Mouse (Mus musculus) layer of hippocampus, adult 18-20 months (tissue): Measurements from ENCODE around the gene Ppp1r14b. TPM values are rescaled to one million over a fixed set of nuclear protein-coding genes. Genes with fewer than 3 reads are reported as not detected.
A peak's percentile ranks its signal among the peaks of the same experiment; 100 is the strongest.
"Not testable (repeated sequence)": the region's sequence is repeated elsewhere in the genome, so short reads cannot be mapped to it uniquely, and the experiment has no call there.

Experiments used
- DNase-seq, 2 experiments: peaks; one replicate each; pipeline ENCODE4 v3.0.0; 2022; ENCODE audit warnings: low spot score in 2 of 2
- total RNA-seq, 2 experiments: library from RNA; stranded (reverse); gene quantifications; 2 replicates each; pipeline ENCODE4 v1.2.3; 2021

Gene Ppp1r14b
- total RNA-seq, 2 experiments from 2014 or later = 60.8 to 61.9 TPM

DNA sequence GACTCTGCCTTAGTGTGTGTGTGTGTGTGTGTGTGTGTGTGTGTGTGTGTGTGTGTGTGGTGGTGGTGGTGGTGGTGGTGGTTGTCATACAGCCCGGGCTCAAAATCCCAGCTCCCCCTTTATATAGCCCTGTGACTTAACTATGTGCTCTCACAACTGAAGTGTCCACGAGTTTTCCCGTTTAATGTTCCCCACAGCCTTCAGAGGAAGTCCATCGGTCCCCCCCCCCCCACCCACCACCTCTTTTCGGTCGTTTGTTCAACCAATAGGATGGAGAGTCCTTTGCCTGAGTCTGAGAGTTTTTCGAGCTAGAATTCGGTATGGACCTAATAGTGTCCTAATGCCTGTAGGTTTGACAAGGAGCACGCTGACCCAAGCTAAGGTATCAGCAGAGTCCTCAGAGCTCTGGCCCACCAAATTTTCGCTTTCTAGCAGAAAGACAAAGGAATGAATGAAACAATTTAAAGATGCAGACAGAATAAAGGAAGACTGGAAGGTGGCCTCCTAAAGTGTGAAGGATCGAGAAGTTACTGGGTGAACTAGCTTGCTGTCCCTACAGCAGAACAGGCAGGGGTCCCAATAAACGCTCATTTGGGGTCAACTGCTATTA lies 1.1 kb upstream of the Ppp1r14b start:
- no peak for DNase-seq

DNA sequence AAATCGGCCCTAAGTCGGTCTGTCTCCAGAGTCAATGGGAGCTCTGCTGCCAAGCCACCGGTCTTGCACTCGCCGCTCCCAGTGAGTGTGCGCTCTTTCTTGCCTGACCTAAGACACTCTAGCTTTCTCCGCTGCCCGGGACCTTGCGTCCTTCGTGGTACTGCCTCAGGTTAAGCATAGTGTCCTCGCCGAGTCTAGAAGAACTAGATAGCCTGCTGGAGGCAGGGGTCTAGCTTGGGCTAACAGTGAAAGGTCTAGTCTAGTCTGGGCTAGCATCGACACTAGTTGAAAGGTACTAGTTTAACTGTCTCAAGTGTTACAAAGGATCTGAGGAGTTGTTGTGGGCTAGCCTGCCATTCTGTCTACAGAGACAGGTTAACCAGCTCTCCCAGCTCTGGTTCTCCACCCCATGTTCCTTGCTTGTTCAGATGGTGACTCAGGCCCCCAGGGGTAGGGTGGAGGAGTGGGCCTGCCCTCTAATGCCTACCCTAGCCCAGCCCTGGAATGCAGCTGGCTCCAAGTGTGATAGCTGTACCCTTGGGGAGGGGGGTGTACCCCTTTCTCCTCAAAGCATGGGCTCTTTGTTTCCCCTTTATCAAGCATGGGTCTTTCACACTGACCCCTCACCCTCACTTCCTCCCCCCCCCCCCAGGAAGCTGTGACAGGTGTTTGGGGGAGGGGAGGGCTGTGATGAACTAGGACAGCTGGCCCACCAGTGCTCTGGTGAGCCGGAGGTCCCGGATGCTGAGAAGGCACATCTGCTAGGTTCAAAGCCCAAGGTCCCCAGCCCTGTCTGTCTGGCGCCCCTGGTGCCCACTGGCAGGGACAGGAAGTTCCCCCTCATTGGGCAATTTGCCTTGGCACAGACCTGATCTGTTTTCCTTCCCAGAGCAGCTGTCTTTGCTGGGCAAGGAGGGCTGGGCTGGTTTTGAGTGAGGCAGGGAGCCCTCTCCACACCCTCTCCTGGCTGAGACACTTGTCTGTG lies 1.1 kb downstream of the Ppp1r14b start, which contains the start of gene Plcb3:
Gene Plcb3 (minus strand): TSS at position 934 of the 985 bp plus-strand sequence.
- peak in 1 of 2 experiments; percentile 63 for DNase-seq

GRCm38 (mm10) chr19:6977759-6978638 lies 3.2 kb downstream of the Ppp1r14b start:
- DNase-seq = no peak

GRCm38 (mm10) chr19:6978639-6978974 lies 3.8 kb downstream of the Ppp1r14b start:
- DNase-seq = no peak

- peak in 1 of 2 experiments; percentile 65 for DNase-seq
Measured at GRCm38 (mm10) chr19:6979001-6979479, 4.3 kb downstream of the Ppp1r14b start.

DNA sequence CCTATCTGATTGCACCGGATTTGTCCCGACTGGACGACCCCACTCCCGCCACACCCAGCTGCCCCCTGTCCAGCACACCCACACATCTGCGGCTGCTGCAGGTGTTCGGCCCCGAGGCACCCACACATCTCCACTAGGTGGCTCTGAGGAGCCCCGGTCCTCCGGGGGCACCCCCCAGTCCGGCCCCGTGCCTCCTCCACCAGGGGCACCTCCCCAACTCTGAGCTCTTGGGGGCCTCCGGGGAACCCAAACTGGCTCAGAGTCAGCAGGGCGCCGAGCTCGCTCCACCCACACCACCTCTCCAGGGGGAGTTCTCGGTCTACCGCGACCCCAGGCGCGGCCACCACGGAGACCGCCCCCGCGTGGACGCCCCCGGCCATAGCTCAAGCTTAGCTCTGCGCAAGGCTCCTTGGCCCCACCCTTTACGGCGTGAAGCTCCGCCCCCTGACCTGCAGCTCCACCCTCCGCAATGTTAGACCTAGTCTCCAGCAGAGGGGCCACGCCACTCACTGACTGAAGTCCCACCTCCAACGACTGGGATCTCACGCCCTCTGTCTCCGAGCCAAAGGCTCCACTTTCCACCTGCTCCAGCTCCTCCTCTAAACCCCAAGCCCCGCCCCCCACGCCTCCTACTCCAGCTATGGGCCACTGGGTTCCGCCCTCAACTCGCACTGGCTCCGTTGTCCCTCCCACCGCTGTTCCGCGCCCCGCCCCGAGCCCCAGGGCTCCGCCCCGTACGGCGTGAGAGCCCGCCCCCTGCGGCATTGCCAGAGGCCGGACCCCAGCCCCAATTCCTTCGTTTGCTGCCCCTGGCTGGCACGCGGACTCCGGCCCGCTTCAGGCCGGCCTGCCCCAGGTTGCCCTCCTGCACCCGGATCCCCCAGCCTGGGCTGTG lies 5.0 kb downstream of the Ppp1r14b start:
- peak; percentile 99 for DNase-seq

GRCm38 (mm10) chr19:6980381-6981093 lies 5.8 kb downstream of the Ppp1r14b start, which contains the start of gene Fkbp2:
Gene Fkbp2, minus strand, starts transcription at chr19:6980501.
- DNase-seq = peak; percentile 98 to 99

- no peak for DNase-seq
Measured at GRCm38 (mm10) chr19:6981465-6981864, 6.7 kb downstream of the Ppp1r14b start.

DNA sequence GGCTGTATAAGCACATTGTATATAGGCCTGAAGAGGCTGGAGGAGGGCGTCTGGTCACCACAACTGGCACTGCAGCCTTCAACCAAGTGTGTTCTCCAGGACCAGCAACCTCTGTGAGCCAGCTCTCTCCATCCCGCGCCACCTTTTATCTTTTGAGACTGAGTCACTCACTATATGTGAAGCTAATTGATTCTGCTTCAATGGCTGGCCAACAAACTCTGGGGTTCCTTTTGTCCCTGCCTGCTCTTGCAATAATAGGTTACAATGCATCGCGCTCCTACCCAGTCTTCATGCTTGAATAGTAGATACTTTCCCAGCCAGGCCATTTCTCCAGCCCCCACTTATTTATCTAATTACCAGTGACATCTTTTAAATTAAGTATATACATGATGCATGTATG lies 8.9 kb downstream of the Ppp1r14b start:
- no peak for DNase-seq

DNA sequence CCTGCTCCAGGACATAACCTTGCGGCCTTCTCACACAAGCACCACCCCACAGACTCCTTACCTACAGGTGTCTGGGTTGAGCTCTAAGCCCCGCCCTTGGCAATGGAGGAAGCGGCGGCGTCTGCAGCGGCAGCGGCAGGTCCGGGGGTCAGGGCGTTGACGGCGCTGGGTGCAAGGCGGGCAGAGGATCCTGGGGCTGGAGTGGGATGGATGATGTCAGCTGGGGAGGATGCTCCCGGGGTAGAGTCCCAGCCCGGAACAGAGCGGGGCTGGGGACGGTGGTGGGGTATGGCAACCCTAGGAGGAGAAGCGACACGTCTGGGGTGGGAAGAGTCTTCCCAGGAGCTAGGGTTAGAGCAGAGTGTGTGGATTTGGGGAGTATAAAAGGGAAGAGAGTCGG lies 10.5 kb downstream of the Ppp1r14b start:
- DNase-seq = no peak

DNA sequence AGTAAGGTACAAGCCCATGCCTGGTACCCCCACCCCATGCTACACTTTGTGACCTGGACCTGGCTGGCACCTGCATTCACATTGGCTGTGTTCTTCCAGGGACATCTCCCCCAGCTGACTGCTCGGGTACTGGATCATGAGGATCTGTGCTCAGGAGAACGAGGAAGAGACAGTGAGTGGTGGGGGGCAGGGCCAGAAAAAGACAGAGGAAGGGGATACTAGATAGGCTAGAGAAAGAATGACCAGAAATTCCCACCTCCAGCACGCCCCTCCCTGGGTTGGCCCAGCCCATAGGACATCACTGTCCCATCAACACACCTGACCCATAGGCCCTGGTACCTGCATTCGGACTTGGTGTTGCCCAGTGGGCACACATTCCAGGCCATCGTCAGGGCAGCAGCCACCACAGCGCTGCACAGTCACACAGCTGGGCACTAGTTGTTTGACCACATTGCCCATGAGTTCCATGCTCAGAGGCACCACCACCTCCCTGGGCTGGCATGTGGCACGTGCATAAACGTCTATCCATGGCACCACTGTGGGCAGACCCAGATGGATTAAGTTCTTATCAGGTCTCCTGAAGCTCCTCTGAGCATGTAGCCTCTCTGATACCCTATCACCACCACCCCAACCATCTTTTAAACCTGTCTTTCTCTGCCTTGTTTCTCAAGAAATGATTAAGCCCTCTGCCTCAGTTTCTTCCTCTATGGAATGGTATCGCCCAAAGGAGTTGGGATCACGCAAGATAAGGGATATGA lies 11.4 kb downstream of the Ppp1r14b start:
- no peak for DNase-seq

DNA sequence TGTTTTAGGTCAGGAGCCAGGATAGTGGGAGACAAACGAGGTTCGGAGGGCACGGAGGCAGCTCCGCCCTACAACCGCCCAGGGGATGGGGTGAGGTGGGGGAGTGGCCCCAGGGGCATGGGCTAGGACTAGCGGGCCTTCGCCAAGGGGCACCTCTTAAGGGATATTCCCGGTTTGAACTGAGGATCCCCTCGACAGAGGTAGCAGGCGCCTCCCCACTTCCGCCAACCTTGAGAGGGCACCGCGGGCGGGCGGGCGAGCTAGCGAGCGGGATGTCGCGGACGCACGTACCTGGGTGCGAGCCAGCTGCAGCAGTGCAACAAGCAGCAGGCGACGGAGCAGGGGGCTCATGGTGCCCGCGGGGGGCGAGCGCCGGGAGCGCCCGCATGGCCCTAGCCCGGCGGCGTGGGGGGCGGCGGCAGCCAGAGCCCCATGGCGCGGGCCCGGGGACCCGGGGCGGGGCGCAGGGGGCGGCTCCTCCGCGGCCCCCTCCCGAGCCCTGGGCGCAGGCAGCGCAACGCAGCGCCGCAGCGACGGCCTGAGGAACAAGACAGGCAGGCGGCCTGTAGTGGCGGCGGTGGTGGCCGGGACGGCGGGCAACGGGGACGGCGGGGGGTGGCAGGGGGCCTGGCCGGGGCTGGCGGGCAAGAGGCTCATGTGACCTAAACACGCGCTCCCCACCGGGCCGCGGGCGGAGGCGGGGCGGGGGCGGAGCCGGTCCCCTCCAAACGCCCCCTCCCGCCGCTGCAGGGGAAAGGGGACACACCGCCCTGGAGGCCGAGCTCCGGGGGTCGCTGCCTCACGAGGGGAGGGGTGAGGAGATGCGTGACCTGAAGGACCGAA lies 12.5 kb downstream of the Ppp1r14b start, which contains the start of gene Vegfb:
Gene Vegfb (minus strand): TSS at position 591 of the 843 bp plus-strand sequence.
- no peak for DNase-seq

- no peak for DNase-seq
Measured at GRCm38 (mm10) chr19:6987904-6988285, 13.1 kb downstream of the Ppp1r14b start.

GRCm38 (mm10) chr19:6989251-6989650 lies 14.5 kb downstream of the Ppp1r14b start:
- DNase-seq = no peak

DNA sequence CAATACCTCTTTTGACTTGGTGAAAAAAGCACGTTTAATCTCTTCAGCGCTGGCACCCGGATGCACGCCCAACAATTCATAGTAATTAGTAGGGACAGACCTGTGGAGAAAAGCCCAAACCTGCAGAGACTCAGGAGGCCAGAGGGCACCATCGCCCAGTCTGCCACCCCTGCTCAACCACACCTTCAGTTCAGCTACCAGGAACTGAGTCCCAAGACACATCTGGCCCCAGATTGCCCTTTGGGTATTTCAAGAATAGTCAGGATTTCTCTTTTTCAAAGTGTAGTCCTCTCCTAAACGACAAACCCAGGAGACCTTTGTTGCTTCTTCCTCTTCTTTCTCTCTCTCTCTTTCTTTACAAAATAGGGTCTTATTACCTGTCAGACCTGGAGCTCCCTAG lies 15.9 kb downstream of the Ppp1r14b start:
- DNase-seq = no peak

DNA sequence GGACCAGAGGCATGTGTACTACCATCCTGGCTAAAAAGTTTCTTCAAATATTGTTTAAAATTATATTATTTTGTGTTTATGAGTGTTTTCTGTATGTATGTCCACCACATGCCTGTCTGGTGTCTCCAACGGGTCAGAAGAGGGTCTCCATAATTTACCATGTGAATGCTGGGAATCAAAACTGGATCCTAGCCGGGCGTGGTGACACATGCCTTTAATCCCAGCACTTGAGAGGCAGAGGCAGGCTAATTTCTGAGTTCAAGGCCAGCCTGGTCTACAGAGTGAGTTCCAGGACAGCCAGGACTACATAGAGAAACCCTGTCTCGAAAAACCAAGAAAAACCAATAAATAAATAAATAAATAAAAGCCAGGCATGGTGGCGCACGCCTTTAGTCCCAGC lies 16.4 kb downstream of the Ppp1r14b start:
- not testable (repeated sequence) for DNase-seq

DNA sequence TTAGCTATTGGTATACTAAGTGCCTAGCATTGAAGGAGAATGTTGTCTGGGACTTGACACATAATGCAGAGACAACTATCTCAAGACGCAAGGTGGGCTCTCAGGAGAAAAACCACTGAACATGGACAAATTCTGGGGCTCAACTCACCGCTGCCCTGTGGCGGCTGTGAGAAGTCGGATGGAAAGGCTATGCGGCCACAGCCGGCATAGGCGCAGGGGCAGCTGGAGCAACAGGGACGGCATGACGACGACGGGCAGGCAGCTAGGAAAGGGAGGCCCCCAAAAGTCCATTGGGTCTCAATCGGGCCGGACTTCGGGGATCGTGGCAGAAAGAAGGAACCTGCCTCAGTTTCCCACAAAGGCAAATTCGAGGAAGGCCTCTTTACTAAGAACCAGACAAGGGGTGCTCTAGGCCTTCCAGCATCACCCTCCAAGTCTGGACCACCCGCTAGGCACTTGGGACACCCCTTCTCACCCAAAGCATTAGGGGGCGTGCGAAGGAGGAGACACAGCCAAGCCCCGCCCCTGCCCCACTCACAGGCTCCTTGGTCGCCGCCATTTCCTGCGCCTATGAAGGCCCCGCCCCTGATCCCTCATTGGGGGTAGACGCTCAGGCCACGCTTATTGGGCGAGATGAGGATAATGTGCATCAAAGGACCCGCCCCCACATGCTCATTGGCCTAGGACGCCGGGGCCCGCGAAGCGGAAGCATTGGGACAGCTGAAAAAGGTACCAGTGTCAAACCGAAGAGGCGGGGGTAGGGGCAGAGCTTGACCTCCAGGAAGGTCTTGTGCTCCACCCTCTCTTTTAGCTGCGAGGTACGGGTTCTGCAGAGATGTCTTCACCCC lies 17.5 kb downstream of the Ppp1r14b start, which contains the start of gene Dnajc4:
Gene Dnajc4 (minus strand): TSS at position 562 of the 848 bp plus-strand sequence.
- DNase-seq = peak; percentile 94 to 97
